Mouse (Mus musculus) intestine, embryonic 14.5 days (tissue): ENCODE measurements around the gene Enam. TPM values are rescaled to one million over a fixed set of nuclear protein-coding genes. Genes with fewer than 3 reads are reported as not detected.
A peak's percentile ranks its signal among the peaks of the same experiment; 100 is the strongest.
"Not testable (repeated sequence)": the region's sequence is repeated elsewhere in the genome, so short reads cannot be mapped to it uniquely, and the experiment has no call there.

Experiments
- ATAC-seq: fragments of 200-750 bp; cut with Nextera tagmentation; replicated peaks from 2 replicates; pipeline ENCODE4 v1.8.0; 2017; ENCODE audit warnings: low read depth, moderate number of reproducible peaks, moderate TSS enrichment, moderate library complexity; ENCODE audit not compliant: low FRiP score, low TSS enrichment
- DNase-seq: peaks from one replicate; pipeline ENCODE4 v3.0.0-alpha.2; 2018; ENCODE audit warnings: low spot score
- H3K27ac ChIP-seq: fragments of 300-500 bp; sonication (generic); 2 replicates; pipeline ENCODE4 v1.5.1; 2014; ENCODE audit warnings: low read depth, mild to moderate bottlenecking, control low read depth
- H3K27me3 ChIP-seq: fragments of 300-500 bp; sonication (generic); replicated peaks from 2 replicates; pipeline ENCODE4 v1.6.1; 2014; ENCODE audit warnings: low read length, control low read depth; ENCODE audit not compliant: control insufficient read depth, insufficient read depth
- H3K36me3 ChIP-seq: fragments of 300-500 bp; sonication (generic); 2 replicates; pipeline ENCODE4 v1.6.1; 2014; ENCODE audit warnings: low read length, control low read depth; ENCODE audit not compliant: control insufficient read depth, insufficient read depth
- H3K4me1 ChIP-seq: fragments of 300-500 bp; sonication (generic); replicated peaks from 2 replicates; pipeline ENCODE4 v1.6.1; 2014; ENCODE audit warnings: low read length, control low read depth, mixed read lengths; ENCODE audit not compliant: control insufficient read depth, insufficient read depth
- H3K4me2 ChIP-seq: fragments of 300-500 bp; sonication (generic); 2 replicates; pipeline ENCODE4 v1.6.1; 2014; ENCODE audit warnings: low read length
- H3K4me3 ChIP-seq: fragments of 300-500 bp; sonication (generic); 2 replicates; pipeline ENCODE4 v1.5.1; 2014; ENCODE audit warnings: low read depth, low read length, control low read depth, mixed read lengths
- H3K9ac ChIP-seq: fragments of 300-500 bp; sonication (generic); 2 replicates; pipeline ENCODE4 v1.6.1; 2014; ENCODE audit warnings: mild to moderate bottlenecking, low read length
- H3K9me3 ChIP-seq: fragments of 300-500 bp; sonication (generic); 2 replicates; pipeline ENCODE4 v1.6.1; 2016; ENCODE audit warnings: low read length, control low read depth; ENCODE audit not compliant: control insufficient read depth
- WGBS: fragments of 180-500 bp; shearing (Covaris S2); extraction: QIAGEN DNeasy Blood & Tissue Kit; methylation state at CpG from one replicate; pipeline ENCODE4 v1.1.7; 2014; 5-methylcytosine and 5-hydroxymethylcytosine counted together
- polyA plus RNA-seq: library from polyadenylated mRNA; unstranded; fragments of >200 nt; fragmentation: Nextera tagmentation; extraction: Ambion mirVana; gene quantifications from 2 replicates; pipeline ENCODE4 v1.2.1, GENCODE M21; 2014

Gene Enam
- polyA plus RNA-seq, 1 experiment from 2014 or later, result not detected

GRCm38 (mm10) chr5:88519232-88519631 is 31.5 kb downstream of the Enam start:
- 9% methylated on average over 2 of the region's 2 CpGs for WGBS
- Histone ChIP-seq H3K9ac (no peak overlapping the region), H3K36me3 (no peaks in the 10 kb centered on the region), H3K9me3 (no peaks in the 10 kb centered on the region), H3K4me1 (no peaks in the 10 kb centered on the region), H3K27ac (no peak overlapping the region), H3K4me2 (no peak overlapping the region), H3K27me3 (no peaks in the 10 kb centered on the region), H3K4me3 (no peak overlapping the region)
- ATAC-seq, result no peak
- no peak for DNase-seq

GRCm38 (mm10) chr5:88527657-88528056 is 39.9 kb downstream of the Enam start, which contains the start of gene Jchain:
Gene Jchain, minus strand, starts transcription at chr5:88527891.
- WGBS, result 87% methylated on average over 3 of the region's 3 CpGs
- Histone ChIP-seq H3K4me2 (no peak within 1 kb of the TSS), H3K4me3 (no peak within 1 kb of the TSS), H3K9ac (no peak within 1 kb of the TSS), H3K4me1 (no peaks in the 10 kb centered on the region), H3K36me3 (no peaks in the 10 kb centered on the region), H3K27ac (no peak within 1 kb of the TSS), H3K9me3 (no peaks in the 10 kb centered on the region), H3K27me3 (no peaks in the 10 kb centered on the region)
- ATAC-seq (no peak), DNase-seq (no peak)

- Histone ChIP-seq H3K9ac (no peak overlapping the region), H3K36me3 (no peaks in the 10 kb centered on the region), H3K27me3 (no peaks in the 10 kb centered on the region), H3K4me1 (no peaks in the 10 kb centered on the region), H3K27ac (no peak overlapping the region), H3K4me2 (no peak overlapping the region), H3K4me3 (no peak overlapping the region), H3K9me3 (no peaks in the 10 kb centered on the region)
- DNase-seq (no peak), ATAC-seq (no peak)
- 65% methylated on average over 1 of the region's 1 CpGs for WGBS
Measured at GRCm38 (mm10) chr5:88530908-88531307, 43.1 kb downstream of the Enam start.

- H3K4me3 ChIP-seq, result no peak overlapping the region
- H3K4me2 ChIP-seq, result no peak overlapping the region
- no peaks in the 10 kb centered on the region for H3K36me3 ChIP-seq
- no peaks in the 10 kb centered on the region for H3K4me1 ChIP-seq
- no peak overlapping the region for H3K9ac ChIP-seq
- no peaks in the 10 kb centered on the region for H3K9me3 ChIP-seq
- no peak overlapping the region for H3K27ac ChIP-seq
- H3K27me3 ChIP-seq, result no peaks in the 10 kb centered on the region
- 71% methylated on average over 3 of the region's 3 CpGs for WGBS
- ATAC-seq, result no peak
- no peak for DNase-seq
Measured at GRCm38 (mm10) chr5:88534697-88535096, 46.9 kb downstream of the Enam start.

GRCm38 (mm10) chr5:88540845-88541244 is 53.1 kb downstream of the Enam start:
- H3K27me3 ChIP-seq, result no peaks in the 10 kb centered on the region
- H3K4me2 ChIP-seq, result no peak overlapping the region
- H3K4me1 ChIP-seq, result no peaks in the 10 kb centered on the region
- no peak overlapping the region for H3K4me3 ChIP-seq
- H3K9me3 ChIP-seq, result no peaks in the 10 kb centered on the region
- ATAC-seq (no peak), DNase-seq (no peak)
- H3K9ac ChIP-seq, result no peak overlapping the region
- H3K27ac ChIP-seq, result no peak overlapping the region
- H3K36me3 ChIP-seq, result no peaks in the 10 kb centered on the region

- Histone ChIP-seq H3K27ac (no peak overlapping the region), H3K9ac (no peak overlapping the region), H3K4me1 (no peaks in the 10 kb centered on the region), H3K4me2 (no peak overlapping the region), H3K9me3 (no peaks in the 10 kb centered on the region), H3K27me3 (no peaks in the 10 kb centered on the region), H3K4me3 (no peak overlapping the region), H3K36me3 (no peaks in the 10 kb centered on the region)
- WGBS, result 67% methylated on average over 5 of the region's 5 CpGs
- ATAC-seq, result 0 out of 2 replicates have a peak, but pooled peaks have one; percentile 53
- no peak for DNase-seq
Measured at GRCm38 (mm10) chr5:88542651-88543282, 55.0 kb downstream of the Enam start.

- not testable (repeated sequence) for H3K27ac ChIP-seq, H3K4me2 ChIP-seq, H3K9me3 ChIP-seq, DNase-seq, H3K27me3 ChIP-seq, H3K4me1 ChIP-seq, ATAC-seq, H3K36me3 ChIP-seq, H3K9ac ChIP-seq, H3K4me3 ChIP-seq
- 86% methylated on average over 1 of the region's 1 CpGs for WGBS
Measured at GRCm38 (mm10) chr5:88544411-88544810, 56.6 kb downstream of the Enam start.

- Histone ChIP-seq H3K4me3 (no peak overlapping the region), H3K4me2 (no peak overlapping the region), H3K27me3 (no peaks in the 10 kb centered on the region), H3K36me3 (no peaks in the 10 kb centered on the region), H3K9me3 (no peaks in the 10 kb centered on the region), H3K9ac (no peak overlapping the region), H3K4me1 (no peaks in the 10 kb centered on the region), H3K27ac (no peak overlapping the region)
- WGBS, result 87% methylated on average over 7 of the region's 7 CpGs
- ATAC-seq (no peak), DNase-seq (no peak)
Measured at GRCm38 (mm10) chr5:88545536-88545935, 57.8 kb downstream of the Enam start.
